Mouse (Mus musculus) liver, embryonic 14.5 days (tissue): ENCODE measurements around the gene Lpp. TPM values are rescaled to one million over a fixed set of nuclear protein-coding genes. Genes with fewer than 3 reads are reported as not detected.
A peak's percentile ranks its signal among the peaks of the same experiment; 100 is the strongest.

Experiments
- ATAC-seq: fragments of 200-750 bp; cut with Nextera tagmentation; 2 replicates; pipeline ENCODE4 v1.8.0; 2017; ENCODE audit warnings: moderate number of reproducible peaks, mild to moderate bottlenecking, moderate library complexity; ENCODE audit not compliant: insufficient read depth
- DNase-seq, 3 experiments: peaks; one replicate each; pipeline ENCODE4 v3.0.0-alpha.2; 2012 to 2013; ENCODE audit warnings: low read depth in 3 of 3, low spot score in 3 of 3
- H3K27ac ChIP-seq: fragments of 300-500 bp; sonication (generic); 2 replicates; pipeline ENCODE4 v1.5.1; 2014; ENCODE audit warnings: moderate library complexity, mild to moderate bottlenecking, control low read depth, inconsistent platforms
- H3K27me3 ChIP-seq: fragments of 300-500 bp; sonication (generic); 2 replicates; pipeline ENCODE4 v1.6.1; 2014; ENCODE audit warnings: mild to moderate bottlenecking, low read length, moderate library complexity; ENCODE audit not compliant: control insufficient read depth, insufficient read depth
- H3K36me3 ChIP-seq: fragments of 300-500 bp; sonication (generic); replicated peaks from 2 replicates; pipeline ENCODE4 v1.6.1; 2014; ENCODE audit warnings: low read depth; ENCODE audit not compliant: control insufficient read depth, insufficient read depth
- H3K4me1 ChIP-seq, 2 experiments: fragments of 200-500 bp in 1 of 2; fragments of 300-500 bp in 1 of 2; sonication (generic) in 1 of 2; replicated peaks; 2 replicates each; pipeline ENCODE4 v1.6.1; 2012 to 2014; ENCODE audit warnings: antibody characterized with exemption in 1 of 2, inconsistent platforms in 1 of 2, low read length in 1 of 2; ENCODE audit not compliant: control insufficient read depth in 2 of 2, insufficient read depth in 2 of 2
- H3K4me2 ChIP-seq: fragments of 300-500 bp; sonication (generic); 2 replicates; pipeline ENCODE4 v1.6.1; 2014; ENCODE audit warnings: low read depth, mild to moderate bottlenecking, control low read depth, moderate library complexity
- H3K4me3 ChIP-seq, 2 experiments: fragments of 200-500 bp in 1 of 2; fragments of 300-500 bp in 1 of 2; sonication (generic) in 1 of 2; 2 replicates each; pipeline ENCODE4 v1.5.1; 2012 to 2014; ENCODE audit warnings: low read depth in 2 of 2, low read length in 2 of 2, mild to moderate bottlenecking in 2 of 2, control low read depth in 1 of 2, inconsistent platforms in 1 of 2, moderate library complexity in 1 of 2; ENCODE audit not compliant: insufficient read depth in 1 of 2
- H3K9ac ChIP-seq: fragments of 300-500 bp; sonication (generic); replicated peaks from 2 replicates; pipeline ENCODE4 v1.6.1; 2014; ENCODE audit warnings: mild to moderate bottlenecking, control low read depth, moderate library complexity
- H3K9me3 ChIP-seq: fragments of 300-500 bp; sonication (generic); 2 replicates; pipeline ENCODE4 v1.6.1; 2016; ENCODE audit warnings: low read length, mixed read lengths; ENCODE audit not compliant: control insufficient read depth
- CTCF ChIP-seq: IDR thresholded peaks from 2 replicates; pipeline ENCODE4 v1.5.1; 2016; ENCODE audit warnings: antibody characterized with exemption, low read depth, control low read depth
- EP300 ChIP-seq: IDR thresholded peaks from 2 replicates; pipeline ENCODE4 v1.6.1; 2016; ENCODE audit warnings: antibody characterized with exemption, low read depth
- WGBS: fragments of 180-500 bp; shearing (Covaris S2); extraction: QIAGEN DNeasy Blood & Tissue Kit; methylation state at CpG from one replicate; pipeline ENCODE4 v1.1.7; 2014; ENCODE audit not compliant: insufficient replicate concordance; 5-methylcytosine and 5-hydroxymethylcytosine counted together
- polyA plus RNA-seq, 2 experiments: library from polyadenylated mRNA; depleted of rRNA in 1 of 2; stranded (reverse) in 1 of 2; unstranded in 1 of 2; fragments of >200 nt; fragmentation: Nextera tagmentation in 1 of 2; extraction: Ambion mirVana in 1 of 2; gene quantifications; 2 replicates each; pipeline versions ENCODE4 v1.2.1 to v1.2.3; 2012 to 2014

The Lpp gene
- polyA plus RNA-seq, 2 experiments, result 1.4 to 4.3 TPM

DNA sequence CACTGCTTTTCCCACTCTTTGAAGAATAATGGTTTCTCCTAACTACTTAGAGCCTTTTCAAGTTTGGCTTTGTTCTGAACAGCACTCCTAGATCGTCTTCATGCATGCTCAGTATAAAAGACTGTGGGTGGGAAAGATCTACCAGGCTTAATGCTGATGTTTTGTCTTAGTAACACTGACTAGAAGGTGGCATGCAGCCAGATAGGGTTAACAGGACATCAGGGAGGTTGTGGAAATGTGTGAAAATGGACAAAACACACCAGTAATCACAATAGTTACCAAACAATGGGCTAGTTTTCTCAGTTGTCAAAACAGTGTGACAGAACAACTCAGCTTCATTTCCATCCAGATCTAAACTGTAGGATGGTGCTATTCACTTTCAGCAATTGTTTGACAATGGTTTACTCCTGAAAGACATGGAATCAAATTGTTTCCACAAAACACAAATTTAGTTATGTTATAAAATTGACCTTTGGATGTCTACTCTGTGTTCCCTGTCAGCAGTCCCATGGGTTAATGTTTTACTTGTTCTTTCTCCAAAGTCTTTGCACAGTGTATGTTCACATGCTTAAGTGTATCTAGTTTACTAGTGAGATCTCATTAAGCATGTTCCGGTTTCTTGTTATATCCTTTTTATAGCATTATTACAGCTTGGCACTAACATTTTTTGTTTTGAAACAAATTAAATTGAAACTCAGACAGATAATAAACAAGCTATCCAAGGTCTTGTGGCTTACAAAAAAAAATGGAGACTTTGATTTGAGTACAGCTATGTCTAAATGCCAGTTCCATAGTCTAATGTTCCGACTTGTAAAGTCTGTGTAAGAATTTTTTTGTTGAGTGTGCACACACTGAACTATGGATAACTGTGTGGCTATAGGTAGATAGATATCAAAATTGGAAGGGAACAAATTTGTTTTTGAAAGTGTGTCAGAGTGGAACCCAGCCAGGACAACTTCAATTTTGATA lies 229.2 kb downstream of the Lpp start:
- H3K27me3 ChIP-seq, result no peaks in the 10 kb centered on the region

DNA sequence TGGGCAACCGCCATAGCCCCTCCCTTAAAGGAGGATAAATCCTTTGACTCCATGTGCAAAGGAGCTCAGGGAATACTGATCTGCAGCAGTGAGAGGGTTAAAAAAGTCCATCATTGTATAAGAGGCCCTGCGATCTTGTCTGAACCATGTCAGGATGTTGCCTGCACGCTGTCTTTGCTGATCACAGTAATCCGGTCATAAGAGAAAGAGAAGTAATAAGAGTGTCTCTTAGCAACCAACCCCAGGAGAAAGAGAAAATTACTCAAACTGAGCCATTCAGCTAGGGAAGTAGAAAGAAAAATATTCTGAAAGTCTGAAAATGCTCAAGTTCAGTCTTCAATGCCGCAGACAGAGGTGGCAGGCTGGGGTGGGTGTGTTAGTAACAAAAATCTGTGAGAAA lies 231.0 kb downstream of the Lpp start:
- no peak overlapping the region for H3K9ac ChIP-seq
- no peak overlapping the region for H3K27ac ChIP-seq
- H3K4me3 ChIP-seq, result no peak overlapping the region
- TF ChIP-seq CTCF (no peak), EP300 (no peak)
- no peaks in the 10 kb centered on the region for H3K27me3 ChIP-seq
- ATAC-seq, result no peak
- no peaks in the 10 kb centered on the region for H3K9me3 ChIP-seq
- no peaks in the 10 kb centered on the region for H3K36me3 ChIP-seq
- H3K4me2 ChIP-seq, result no peak overlapping the region
- 59% methylated on average over 5 of the region's 5 CpGs for WGBS
- H3K4me1 ChIP-seq, result peaks cover 0 to 5% of the 10 kb centered on the region in 2 experiments; a peak in 2 of 4 replicates
- DNase-seq, result no peak

More for the DNA sequence above, 229.2 kb downstream of the Lpp start:
- 45% methylated on average over 3 of the region's 3 CpGs for WGBS
- Histone ChIP-seq H3K4me3 (no peak overlapping the region), H3K27ac (no peak overlapping the region), H3K9me3 (no peaks in the 10 kb centered on the region), H3K4me2 (no peak overlapping the region), H3K4me1 (peaks cover 0 to 3% of the 10 kb centered on the region in 2 experiments; a peak in 1 of 4 replicates), H3K36me3 (no peaks in the 10 kb centered on the region), H3K9ac (no peak overlapping the region)
- ATAC-seq (no peak), DNase-seq (no peak)
- TF ChIP-seq EP300, result no peak
- TF ChIP-seq CTCF, result no peak

- no peak overlapping the region for H3K4me2 ChIP-seq
- no peak for TF ChIP-seq CTCF
- no peak for TF ChIP-seq EP300
- no peaks in the 10 kb centered on the region for H3K27me3 ChIP-seq
- ATAC-seq (no peak), DNase-seq (peak in 1 of 3 experiments; percentile 23)
- peaks cover 0 to 7% of the 10 kb centered on the region in 2 experiments; a peak in 2 of 4 replicates for H3K4me1 ChIP-seq
- H3K9me3 ChIP-seq, result no peaks in the 10 kb centered on the region
- no peak overlapping the region for H3K27ac ChIP-seq
- WGBS, result 53% methylated on average over 5 of the region's 5 CpGs
- H3K36me3 ChIP-seq, result no peaks in the 10 kb centered on the region
- no peak overlapping the region for H3K4me3 ChIP-seq
- H3K9ac ChIP-seq, result no peak overlapping the region
Measured at GRCm38 (mm10) chr16:24625576-24625975, 232.3 kb downstream of the Lpp start.

- whole genome bisulfite sequencing, result 45% methylated on average over 1 of the region's 1 CpGs
- Histone ChIP-seq H3K36me3 (no peaks in the 10 kb centered on the region), H3K4me3 (no peak overlapping the region), H3K4me1 (peaks cover 0 to 5% of the 10 kb centered on the region in 2 experiments; a peak in 2 of 4 replicates), H3K9ac (no peak overlapping the region), H3K27me3 (no peaks in the 10 kb centered on the region), H3K4me2 (no peak overlapping the region), H3K27ac (no peak overlapping the region), H3K9me3 (no peaks in the 10 kb centered on the region)
- DNase-seq, result no peak
- TF ChIP-seq EP300 (no peak), CTCF (no peak)
- no peak for ATAC-seq
Measured at GRCm38 (mm10) chr16:24628779-24629178, 235.5 kb downstream of the Lpp start.
